Mouse (Mus musculus): ENCODE data around the gene Cep83. TPM values are rescaled to one million over a fixed set of nuclear protein-coding genes. Genes with fewer than 3 reads are reported as not detected.

Gene Cep83
- polyA plus RNA-seq, 1 experiment from 2014 or later: 17.3 TPM

GRCm38 (mm10) chr10:94826436-94826835 lies 138.0 kb downstream of the Cep83 start:
- peak; percentile 6 for ATAC-seq
- TF ChIP-seq CTCF (IDR thresholded peaks at IDR 0.05): no peak
- DNase-seq (ENCODE audit: low read depth, low spot score): no peak
- in situ Hi-C loops (cut with MboI; ENCODE audit: low pct_unique_long_range_greater_than_20kb): no loop called here
- POLR2A ChIA-PET: interaction anchor here (0.6 to 1.3 kb wide), 2 partner anchors 92 to 120 kb away, joined by 3 to 4 read pairs; no protein-coding TSS in a partner anchor
- no peaks in the 10 kb centered on the region for H3K27me3 ChIP-seq
- CTCF ChIA-PET: no interaction called here

GRCm38 (mm10) chr10:94827325-94827724 lies 138.9 kb downstream of the Cep83 start:
- no peaks in the 10 kb centered on the region for H3K27me3 ChIP-seq
- POLR2A ChIA-PET: no interaction called here
- CTCF ChIA-PET: no interaction called here
- TF ChIP-seq CTCF (IDR thresholded peaks at IDR 0.05): no peak
- no peak for DNase-seq (ENCODE audit: low read depth, low spot score)
- in situ Hi-C loops (cut with MboI; ENCODE audit: low pct_unique_long_range_greater_than_20kb): no loop called here
- no peak for ATAC-seq

- no peaks in the 10 kb centered on the region for H3K27me3 ChIP-seq
- TF ChIP-seq CTCF (IDR thresholded peaks at IDR 0.05): no peak
- CTCF ChIA-PET: no interaction called here
- in situ Hi-C loops (cut with MboI; ENCODE audit: low pct_unique_long_range_greater_than_20kb): no loop called here
- DNase-seq (ENCODE audit: low read depth, low spot score) (no peak), ATAC-seq (no peak)
- POLR2A ChIA-PET: no interaction called here
Observed at GRCm38 (mm10) chr10:94827890-94828733, 139.7 kb downstream of the Cep83 start.

GRCm38 (mm10) chr10:94828734-94829230 lies 140.3 kb downstream of the Cep83 start:
- in situ Hi-C loops (cut with MboI; ENCODE audit: low pct_unique_long_range_greater_than_20kb): no loop called here
- DNase-seq (ENCODE audit: low read depth, low spot score): no peak

GRCm38 (mm10) chr10:94829407-94829806 lies 141.0 kb downstream of the Cep83 start:
- CTCF ChIA-PET: no interaction called here
- ATAC-seq: no peak
- no peak for DNase-seq (ENCODE audit: low read depth, low spot score)

More at GRCm38 (mm10) chr10:94828734-94829230, 140.3 kb downstream of the Cep83 start:
- ChIA-PET POLR2A (no interaction called here), CTCF (no interaction called here)
- ATAC-seq: no peak
- no peaks in the 10 kb centered on the region for H3K27me3 ChIP-seq
- no peak for TF ChIP-seq CTCF (IDR thresholded peaks at IDR 0.05)

GRCm38 (mm10) chr10:94835874-94836273 lies 147.4 kb downstream of the Cep83 start:
- DNase-seq (ENCODE audit: low read depth, low spot score): no peak
- ChIA-PET POLR2A (no interaction called here), CTCF (no interaction called here)
- ATAC-seq: no peak
- no peak for TF ChIP-seq CTCF (IDR thresholded peaks at IDR 0.05)
- no peaks in the 10 kb centered on the region for H3K27me3 ChIP-seq
- in situ Hi-C loops (cut with MboI; ENCODE audit: low pct_unique_long_range_greater_than_20kb): no loop called here

More at GRCm38 (mm10) chr10:94829407-94829806, 141.0 kb downstream of the Cep83 start:
- H3K27me3 ChIP-seq: no peaks in the 10 kb centered on the region
- in situ Hi-C loops (cut with MboI; ENCODE audit: low pct_unique_long_range_greater_than_20kb): no loop called here
- TF ChIP-seq CTCF (IDR thresholded peaks at IDR 0.05): no peak
- POLR2A ChIA-PET: interaction anchor here (0.6 kb wide), 1 partner anchor 100 kb away, joined by 3 read pairs; no protein-coding TSS in a partner anchor
